Mouse (Mus musculus) forebrain, postnatal 0 days (tissue): ENCODE measurements around the gene Il12a. TPM values are rescaled to one million over a fixed set of nuclear protein-coding genes. Genes with fewer than 3 reads are reported as not detected.

ENCODE experiments used
- ATAC-seq: fragments of 200-750 bp; cut with Nextera tagmentation; 2 replicates; pipeline ENCODE4 v1.8.0; 2017; ENCODE audit warnings: mild to moderate bottlenecking, moderate library complexity
- DNase-seq: peaks from one replicate; pipeline ENCODE4 v3.0.0-alpha.2; 2015
- H3K27ac ChIP-seq: fragments of 300-500 bp; sonication (generic); 2 replicates; pipeline ENCODE4 v1.5.1; 2014; ENCODE audit warnings: low read depth, mild to moderate bottlenecking, antibody characterized with exemption, low read length, moderate library complexity, mixed read lengths
- H3K27me3 ChIP-seq: fragments of 300-500 bp; sonication (generic); 2 replicates; pipeline ENCODE4 v1.6.1; 2014; ENCODE audit warnings: mild to moderate bottlenecking, low read length, mixed read lengths; ENCODE audit not compliant: insufficient read depth
- H3K36me3 ChIP-seq: fragments of 300-500 bp; sonication (generic); 2 replicates; pipeline ENCODE4 v1.6.1; 2014; ENCODE audit warnings: mild to moderate bottlenecking, moderate library complexity; ENCODE audit not compliant: insufficient read depth
- H3K4me1 ChIP-seq: fragments of 300-500 bp; sonication (generic); 2 replicates; pipeline ENCODE4 v1.6.1; 2014; ENCODE audit warnings: antibody characterized with exemption; ENCODE audit not compliant: insufficient read depth
- H3K4me2 ChIP-seq: fragments of 300-500 bp; sonication (generic); 2 replicates; pipeline ENCODE4 v1.6.1; 2014; ENCODE audit warnings: low read depth, mild to moderate bottlenecking, moderate library complexity
- H3K4me3 ChIP-seq: fragments of 300-500 bp; sonication (generic); 2 replicates; pipeline ENCODE4 v1.5.1; 2014; ENCODE audit warnings: low read depth, low read length, mixed read lengths
- H3K9ac ChIP-seq: fragments of 300-500 bp; sonication (generic); 2 replicates; pipeline ENCODE4 v1.6.1; 2014; ENCODE audit warnings: mild to moderate bottlenecking
- H3K9me3 ChIP-seq: fragments of 300-500 bp; sonication (generic); 2 replicates; pipeline ENCODE4 v1.6.1; 2016; ENCODE audit warnings: low read length
- CTCF ChIP-seq: sonication (generic); IDR thresholded peaks from 2 replicates; pipeline ENCODE4 v1.5.1; 2016; ENCODE audit warnings: antibody characterized with exemption, control low read depth, low read depth
- WGBS: fragments of 180-500 bp; shearing (Covaris S2); extraction: QIAGEN DNeasy Blood & Tissue Kit; methylation state at CpG from one replicate; pipeline ENCODE4 v1.1.7; 2014; 5-methylcytosine and 5-hydroxymethylcytosine counted together
- polyA plus RNA-seq: library from polyadenylated mRNA; unstranded; fragments of >200 nt; fragmentation: Nextera tagmentation; extraction: Ambion mirVana; gene quantifications from 2 replicates; pipeline ENCODE4 v1.2.1, GENCODE M21; 2015
- total RNA-seq: library from RNA; depleted of rRNA; stranded (reverse); fragments of >200 nt; gene quantifications from 2 replicates; pipeline ENCODE4 v1.2.3, GENCODE M21; 2014; rRNA removed

The Il12a gene
- total RNA-seq: 0.23 TPM in 1 of 2 replicates, not detected in the other
- 0.40 TPM in 1 of 2 replicates, not detected in the other for polyA plus RNA-seq

DNA sequence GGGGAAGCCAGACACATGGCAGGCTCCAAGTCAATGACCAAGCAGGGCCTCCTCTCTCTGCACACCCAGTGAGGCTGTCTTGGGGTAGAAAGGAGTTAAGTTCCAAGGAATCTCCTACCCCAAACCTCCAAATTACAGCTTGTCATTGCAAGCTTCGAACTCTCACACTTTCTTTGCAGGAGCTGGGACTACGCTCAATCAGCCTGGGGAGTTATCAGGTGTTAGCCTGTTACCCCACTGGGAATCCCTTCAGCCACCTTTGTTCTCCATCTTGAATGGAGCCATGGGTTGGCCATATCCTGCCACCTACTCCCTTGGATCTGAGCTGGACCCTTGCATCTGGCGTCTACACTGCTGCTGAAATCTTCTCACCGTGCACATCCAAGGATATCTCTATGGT is at the start of gene Il12a:
Gene Il12a, plus strand, starts transcription at position 301 of the 400 bp plus-strand sequence.
- WGBS: 94% methylated on average over 4 of the region's 4 CpGs

DNA sequence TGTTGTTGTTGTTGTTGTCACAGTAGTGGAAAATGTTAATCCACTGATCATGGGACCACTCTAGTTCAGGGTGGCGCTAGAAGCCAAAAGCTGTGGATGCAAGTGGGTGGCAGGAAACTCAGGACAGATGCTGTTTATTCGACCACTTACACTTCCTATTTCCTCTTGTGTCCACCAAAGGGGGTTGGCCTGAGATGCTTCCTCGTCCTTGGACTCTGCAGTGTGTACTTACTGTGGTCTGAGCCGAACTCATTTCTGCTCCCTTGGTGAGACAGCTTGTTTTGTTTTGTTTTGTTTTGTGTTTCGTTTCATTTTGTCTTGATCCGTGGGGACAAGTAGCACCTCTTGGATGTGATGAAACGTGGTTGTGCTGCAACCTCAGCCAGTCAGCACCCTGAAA is 47.5 kb upstream of the Il12a start:
- Histone ChIP-seq H3K4me1 (no peaks in the 10 kb centered on the region), H3K9me3 (no peaks in the 10 kb centered on the region), H3K27ac (no peak overlapping the region), H3K27me3 (no peaks in the 10 kb centered on the region), H3K36me3 (no peaks in the 10 kb centered on the region), H3K9ac (no peak overlapping the region), H3K4me3 (no peak overlapping the region), H3K4me2 (no peak overlapping the region)
- 87% methylated on average over 7 of the region's 7 CpGs for WGBS
- DNase-seq (no peak), ATAC-seq (no peak)
- TF ChIP-seq CTCF: no peak

More for the DNA sequence above, at the start of gene Il12a:
- no peak for ATAC-seq
- H3K36me3 ChIP-seq: no peaks in the 10 kb centered on the region
- H3K27me3 ChIP-seq: no peaks in the 10 kb centered on the region
- DNase-seq: no peak
- no peak within 1 kb of the TSS for H3K4me2 ChIP-seq
- H3K9me3 ChIP-seq: no peaks in the 10 kb centered on the region
- no peak within 1 kb of the TSS for H3K4me3 ChIP-seq
- no peak for TF ChIP-seq CTCF
- H3K9ac ChIP-seq: no peak within 1 kb of the TSS
- 0 out of 2 replicates have a peak, but pooled peaks cover 3% of the 10 kb centered on the region for H3K4me1 ChIP-seq
- H3K27ac ChIP-seq: no peak within 1 kb of the TSS

DNA sequence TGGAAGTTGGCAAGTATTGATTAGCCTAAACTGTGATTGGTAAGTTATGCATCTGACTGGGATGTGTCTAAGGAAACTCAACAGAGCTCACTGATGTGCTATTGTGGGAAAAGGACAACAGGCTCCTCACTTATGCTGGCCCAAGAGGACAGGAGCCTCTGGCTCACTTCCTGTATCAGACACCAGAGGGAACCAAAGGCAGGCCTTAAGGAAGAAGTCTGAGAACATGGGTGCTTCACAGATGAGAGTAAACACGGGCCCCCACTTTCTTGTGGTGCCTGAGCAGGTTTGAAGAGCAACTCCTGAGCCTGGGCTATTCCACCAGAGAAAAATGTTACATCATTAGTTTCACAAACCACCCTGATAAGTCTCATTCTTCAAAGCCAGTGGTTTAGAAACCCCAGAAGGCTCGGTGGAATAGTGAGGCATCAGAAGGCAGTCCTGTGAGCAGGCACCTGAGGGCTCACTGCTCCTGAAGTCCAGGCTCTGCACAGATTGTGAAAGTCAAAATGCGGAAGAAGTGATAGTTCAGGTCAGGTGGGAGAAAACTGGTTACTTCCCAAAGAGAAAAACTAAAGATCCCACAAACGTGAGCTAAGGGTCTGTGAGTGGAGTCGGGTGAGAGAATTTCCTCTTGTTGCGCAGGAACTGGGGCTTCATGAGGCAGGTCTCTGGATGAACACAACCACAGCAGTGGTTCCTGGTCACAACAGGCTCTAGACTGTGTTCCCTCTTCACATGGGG is 43.9 kb upstream of the Il12a start:
- no peak; the same call in 1 of the 2 replicates for TF ChIP-seq CTCF
- ATAC-seq (no peak), DNase-seq (no peak)
- Histone ChIP-seq H3K27ac (no peak overlapping the region), H3K9me3 (no peaks in the 10 kb centered on the region), H3K4me2 (no peak overlapping the region), H3K4me1 (no peaks in the 10 kb centered on the region), H3K36me3 (no peaks in the 10 kb centered on the region), H3K9ac (no peak overlapping the region), H3K27me3 (no peaks in the 10 kb centered on the region), H3K4me3 (no peak overlapping the region)
- WGBS: 92% methylated on average over 6 of the region's 6 CpGs

DNA sequence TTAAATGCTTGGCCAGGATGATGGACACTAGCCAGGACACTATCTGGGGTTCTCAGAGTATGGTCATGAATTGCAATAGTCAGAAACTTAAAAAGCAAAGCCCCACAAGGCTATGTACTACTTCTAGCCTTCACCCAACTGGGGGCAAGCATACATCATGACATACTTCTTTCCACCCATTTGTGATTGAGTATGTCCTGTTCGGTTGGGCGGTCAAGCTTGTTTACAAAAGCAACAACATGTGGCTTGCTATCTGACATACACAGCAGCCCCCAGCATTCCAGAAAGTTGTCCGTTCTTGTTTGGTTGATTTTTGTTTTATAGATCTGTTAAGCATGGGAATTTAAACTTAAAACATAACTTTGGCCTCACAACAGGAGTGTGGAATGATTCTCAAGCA is 43.2 kb upstream of the Il12a start:
- Histone ChIP-seq H3K36me3 (no peaks in the 10 kb centered on the region), H3K4me3 (no peak overlapping the region), H3K4me1 (no peaks in the 10 kb centered on the region), H3K9me3 (no peaks in the 10 kb centered on the region), H3K27me3 (no peaks in the 10 kb centered on the region), H3K9ac (no peak overlapping the region), H3K27ac (no peak overlapping the region), H3K4me2 (no peak overlapping the region)
- no peak for TF ChIP-seq CTCF
- WGBS: 95% methylated on average over 3 of the region's 3 CpGs
- DNase-seq (no peak), ATAC-seq (no peak)

DNA sequence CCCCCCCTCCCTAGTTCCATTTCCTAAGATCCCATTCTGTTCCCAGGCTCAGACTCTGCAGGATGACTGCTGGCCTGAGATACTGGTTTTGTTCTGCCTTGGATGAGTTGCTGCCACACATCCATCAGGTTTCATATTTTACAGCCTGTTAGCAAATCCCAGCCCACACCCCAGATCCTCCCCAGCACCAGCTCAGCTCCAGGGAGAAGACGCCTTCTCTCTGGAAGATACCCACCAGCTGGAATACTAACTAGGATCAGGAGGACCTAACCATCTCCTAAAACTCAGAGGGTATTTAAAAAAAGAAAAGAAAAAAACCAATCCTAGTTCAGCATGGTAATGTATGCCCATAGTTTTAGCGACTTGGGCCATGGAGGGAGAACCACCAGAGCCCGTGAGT is 40.2 kb upstream of the Il12a start:
- no peaks in the 10 kb centered on the region for H3K27me3 ChIP-seq
- no peaks in the 10 kb centered on the region for H3K4me1 ChIP-seq
- H3K4me2 ChIP-seq: no peak overlapping the region
- WGBS: 93% methylated on average over 3 of the region's 3 CpGs
- H3K27ac ChIP-seq: no peak overlapping the region
- no peak for TF ChIP-seq CTCF
- no peaks in the 10 kb centered on the region for H3K9me3 ChIP-seq
- H3K36me3 ChIP-seq: no peaks in the 10 kb centered on the region
- no peak overlapping the region for H3K4me3 ChIP-seq
- H3K9ac ChIP-seq: no peak overlapping the region
- DNase-seq (no peak), ATAC-seq (no peak)

DNA sequence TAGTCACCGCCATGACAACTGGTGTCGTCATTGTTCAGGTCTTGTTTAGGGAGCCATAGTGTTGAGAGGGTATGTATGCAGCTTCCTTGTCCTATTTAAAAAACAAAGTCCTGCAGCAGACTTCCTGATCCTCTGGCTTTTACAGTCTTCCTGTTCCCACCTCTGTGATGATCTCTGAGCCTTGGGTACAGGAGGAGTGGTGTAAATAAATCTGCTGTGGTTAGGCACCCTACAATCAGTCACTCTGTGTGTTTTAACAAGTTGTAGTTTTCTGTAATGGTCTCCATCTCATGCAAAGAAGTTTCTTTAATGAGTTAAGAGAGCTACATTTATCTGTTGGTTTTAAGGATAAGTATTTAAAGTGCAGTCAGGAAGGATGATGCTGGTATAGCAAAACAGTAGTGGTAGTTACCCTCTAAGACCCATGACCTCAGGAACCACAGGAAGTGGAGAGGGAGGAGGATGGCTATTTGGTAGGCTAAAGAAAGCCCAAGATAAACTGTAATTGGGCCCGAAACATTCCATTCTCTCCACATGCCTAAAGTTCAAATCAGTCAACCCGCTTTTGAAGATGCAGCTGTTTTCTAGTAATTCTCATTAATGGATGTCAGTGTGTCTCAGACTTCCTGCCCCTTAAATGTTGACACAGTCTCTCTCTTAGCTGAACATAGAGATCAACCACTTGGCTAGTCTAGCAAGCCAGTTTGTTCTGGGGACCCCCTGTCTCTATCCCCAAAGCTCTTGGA is 33.7 kb upstream of the Il12a start:
- no peak overlapping the region for H3K4me3 ChIP-seq
- no peaks in the 10 kb centered on the region for H3K36me3 ChIP-seq
- DNase-seq: no peak
- no peak overlapping the region for H3K27ac ChIP-seq
- H3K27me3 ChIP-seq: no peaks in the 10 kb centered on the region
- no peaks in the 10 kb centered on the region for H3K9me3 ChIP-seq
- no peak overlapping the region for H3K9ac ChIP-seq
- no peak for ATAC-seq
- no peak for TF ChIP-seq CTCF
- no peak overlapping the region for H3K4me2 ChIP-seq
- WGBS: 92% methylated on average over 4 of the region's 4 CpGs
- no peaks in the 10 kb centered on the region for H3K4me1 ChIP-seq

DNA sequence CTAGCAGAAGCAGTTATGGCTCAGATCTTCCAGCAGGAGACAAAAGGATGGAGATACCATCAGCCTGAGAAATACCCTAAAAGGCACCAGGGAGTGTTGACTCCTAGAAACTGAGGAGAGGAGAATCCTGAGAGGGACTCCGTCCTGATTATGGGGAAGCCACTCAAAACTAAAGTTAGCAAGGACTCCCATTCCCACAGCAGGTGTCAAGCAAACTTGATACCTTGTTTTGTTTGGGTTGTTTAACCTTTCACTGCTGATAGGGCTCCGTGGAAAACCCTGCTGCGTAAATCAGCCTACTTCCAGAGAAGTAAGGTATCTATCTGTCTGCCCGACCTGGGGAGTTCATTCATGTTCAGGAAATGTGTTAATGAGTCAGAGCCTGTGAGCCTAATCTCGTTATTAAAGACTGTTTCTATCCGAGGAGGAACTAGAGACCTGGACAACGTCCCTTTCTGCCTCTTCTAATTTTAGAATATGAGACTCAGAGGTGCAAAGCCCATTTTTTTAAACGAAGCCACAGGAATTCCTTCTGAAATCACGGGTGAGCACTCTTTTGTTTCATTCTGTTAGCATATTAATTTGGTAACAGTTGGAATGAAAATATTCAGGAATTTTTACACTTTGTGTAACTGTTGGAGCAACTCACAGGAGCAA is 32.7 kb upstream of the Il12a start:
- H3K9me3 ChIP-seq: no peaks in the 10 kb centered on the region
- H3K4me1 ChIP-seq: no peaks in the 10 kb centered on the region
- no peak for ATAC-seq
- H3K27ac ChIP-seq: no peak overlapping the region
- no peaks in the 10 kb centered on the region for H3K36me3 ChIP-seq
- H3K9ac ChIP-seq: no peak overlapping the region
- no peaks in the 10 kb centered on the region for H3K27me3 ChIP-seq
- no peak for TF ChIP-seq CTCF
- DNase-seq: no peak
- 28% methylated on average over 9 of the region's 9 CpGs for WGBS
- H3K4me3 ChIP-seq: no peak overlapping the region
- H3K4me2 ChIP-seq: no peak overlapping the region
